Mouse (Mus musculus) lung, embryonic 15.5 days (tissue): ENCODE results near the gene Ciao2a. TPM values are rescaled to one million over a fixed set of nuclear protein-coding genes. Genes with fewer than 3 reads are reported as not detected.

Experiments used
- ATAC-seq: fragments of 200-750 bp; cut with Nextera tagmentation; 2 replicates; pipeline ENCODE4 v1.8.0; 2017; ENCODE audit warnings: moderate number of reproducible peaks, borderline replicate concordance; ENCODE audit not compliant: low FRiP score, low TSS enrichment; ENCODE audit errors: extremely low read depth
- H3K27ac ChIP-seq: fragments of 300-500 bp; sonication (generic); 2 replicates; pipeline ENCODE4 v1.5.1; 2015; ENCODE audit warnings: moderate library complexity, mild to moderate bottlenecking, inconsistent platforms
- H3K27me3 ChIP-seq: fragments of 300-500 bp; sonication (generic); 2 replicates; pipeline ENCODE4 v1.6.1; 2015; ENCODE audit warnings: inconsistent platforms
- H3K36me3 ChIP-seq: fragments of 300-500 bp; sonication (generic); 2 replicates; pipeline ENCODE4 v1.6.1; 2015; ENCODE audit warnings: inconsistent platforms
- H3K4me1 ChIP-seq: fragments of 300-500 bp; sonication (generic); 2 replicates; pipeline ENCODE4 v1.6.1; 2015; ENCODE audit warnings: inconsistent platforms
- H3K4me2 ChIP-seq: fragments of 300-500 bp; sonication (generic); 2 replicates; pipeline ENCODE4 v1.6.1; 2015; ENCODE audit warnings: inconsistent platforms, mild to moderate bottlenecking, moderate library complexity
- H3K4me3 ChIP-seq: fragments of 300-500 bp; sonication (generic); 2 replicates; pipeline ENCODE4 v1.5.1; 2015; ENCODE audit warnings: mild to moderate bottlenecking, inconsistent platforms
- H3K9ac ChIP-seq: fragments of 300-500 bp; sonication (generic); 2 replicates; pipeline ENCODE4 v1.6.1; 2015; ENCODE audit warnings: inconsistent platforms
- H3K9me3 ChIP-seq: fragments of 300-500 bp; sonication (generic); 2 replicates; pipeline ENCODE4 v1.6.1; 2016; ENCODE audit warnings: inconsistent platforms
- WGBS: fragments of 180-500 bp; shearing (Covaris S2); methylation state at CpG from one replicate; pipeline ENCODE4 v1.1.7; 2015; 5-methylcytosine and 5-hydroxymethylcytosine counted together
- polyA plus RNA-seq: library from polyadenylated mRNA; unstranded; fragments of >200 nt; fragmentation: Nextera tagmentation; extraction: Ambion mirVana; gene quantifications from 2 replicates; pipeline ENCODE4 v1.2.1, GENCODE M21; 2015

The Ciao2a gene
- polyA plus RNA-seq, 1 experiment from 2014 or later, result 149 TPM

DNA sequence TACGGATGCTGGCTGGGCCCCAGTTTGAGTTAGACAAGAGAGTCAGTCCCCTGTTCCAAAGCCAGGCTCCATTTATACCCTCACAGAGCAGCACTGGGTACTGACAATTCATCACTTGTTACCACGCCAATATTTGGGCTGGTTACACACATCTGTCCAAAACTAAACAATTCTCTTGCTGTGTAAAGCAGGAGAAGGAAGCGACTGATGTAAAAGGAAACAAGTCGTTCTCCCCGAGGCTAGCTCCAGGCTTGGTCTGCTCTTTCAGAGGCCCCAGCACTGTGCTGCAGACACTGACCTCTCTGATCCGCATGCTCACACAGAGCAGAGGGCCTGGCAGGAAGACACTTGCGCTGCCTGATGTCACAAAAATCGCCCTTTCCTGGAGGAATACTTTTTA is 24.8 kb upstream of the Ciao2a start:
- Histone ChIP-seq H3K9ac (no peak overlapping the region), H3K36me3 (peaks cover 74% of the 10 kb centered on the region), H3K9me3 (no peaks in the 10 kb centered on the region), H3K27ac (no peak overlapping the region), H3K4me3 (no peak overlapping the region), H3K4me1 (no peaks in the 10 kb centered on the region), H3K4me2 (no peak overlapping the region), H3K27me3 (no peaks in the 10 kb centered on the region)
- ATAC-seq, result no peak
- 76% methylated on average over 8 of the region's 8 CpGs for WGBS

DNA sequence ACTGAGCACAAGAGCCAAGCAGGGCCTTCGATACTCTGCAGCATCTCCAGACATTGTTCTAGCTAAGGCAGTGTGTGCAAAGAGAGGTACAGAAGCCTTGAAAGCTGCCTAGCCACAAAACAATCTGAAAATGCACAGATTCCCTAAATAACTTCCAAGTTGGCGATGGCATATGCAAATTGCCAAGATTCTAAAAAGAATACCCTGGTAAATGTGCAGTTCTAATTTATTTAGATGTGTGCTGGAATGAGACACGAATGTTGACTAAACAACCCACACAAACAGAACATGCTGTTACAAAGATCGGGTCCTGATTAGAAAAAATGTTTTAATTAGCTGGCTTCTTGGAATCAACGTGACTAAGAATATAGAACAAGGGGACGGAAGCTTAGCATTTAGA is 23.7 kb upstream of the Ciao2a start:
- no peak for ATAC-seq
- Histone ChIP-seq H3K4me2 (no peak overlapping the region), H3K4me1 (no peaks in the 10 kb centered on the region), H3K4me3 (no peak overlapping the region), H3K9ac (no peak overlapping the region), H3K9me3 (no peaks in the 10 kb centered on the region), H3K27me3 (no peaks in the 10 kb centered on the region), H3K36me3 (peaks cover 68% of the 10 kb centered on the region), H3K27ac (no peak overlapping the region)
- 91% methylated on average over 6 of the region's 6 CpGs for WGBS

DNA sequence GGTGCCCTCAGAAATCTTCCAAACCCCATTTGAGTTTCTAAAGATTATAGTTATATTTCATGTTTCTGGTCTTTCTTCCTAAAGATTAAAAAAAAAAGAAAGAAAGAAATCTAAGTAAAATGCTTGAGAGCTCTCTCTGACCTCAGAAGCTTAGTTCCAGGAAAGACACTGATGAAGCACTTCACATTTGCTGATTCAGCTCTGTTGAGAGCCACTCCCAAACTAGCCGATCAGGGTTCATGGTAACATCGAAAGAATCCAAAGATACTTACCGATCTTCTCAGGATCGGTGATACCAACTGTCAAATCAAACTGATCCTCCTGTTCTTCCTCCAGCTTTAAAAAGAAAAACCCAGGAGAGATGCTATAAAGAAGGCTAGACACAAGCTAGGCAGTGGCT is 21.8 kb upstream of the Ciao2a start:
- no peaks in the 10 kb centered on the region for H3K9me3 ChIP-seq
- H3K4me2 ChIP-seq, result no peak overlapping the region
- H3K36me3 ChIP-seq, result peaks cover 70% of the 10 kb centered on the region
- H3K9ac ChIP-seq, result no peak overlapping the region
- no peaks in the 10 kb centered on the region for H3K27me3 ChIP-seq
- no peaks in the 10 kb centered on the region for H3K4me1 ChIP-seq
- no peak for ATAC-seq
- no peak overlapping the region for H3K27ac ChIP-seq
- no peak overlapping the region for H3K4me3 ChIP-seq
- WGBS, result 91% methylated on average over 4 of the region's 4 CpGs

- Histone ChIP-seq H3K9ac (no peak overlapping the region), H3K4me3 (no peak overlapping the region), H3K27ac (no peak overlapping the region), H3K4me2 (no peak overlapping the region), H3K36me3 (peaks cover 69% of the 10 kb centered on the region), H3K27me3 (no peaks in the 10 kb centered on the region), H3K9me3 (no peaks in the 10 kb centered on the region), H3K4me1 (no peaks in the 10 kb centered on the region)
- WGBS, result 84% methylated on average over 8 of the region's 8 CpGs
- ATAC-seq, result no peak
Observed at GRCm38 (mm10) chr9:66105168-66105567, 21.2 kb upstream of the Ciao2a start.

DNA sequence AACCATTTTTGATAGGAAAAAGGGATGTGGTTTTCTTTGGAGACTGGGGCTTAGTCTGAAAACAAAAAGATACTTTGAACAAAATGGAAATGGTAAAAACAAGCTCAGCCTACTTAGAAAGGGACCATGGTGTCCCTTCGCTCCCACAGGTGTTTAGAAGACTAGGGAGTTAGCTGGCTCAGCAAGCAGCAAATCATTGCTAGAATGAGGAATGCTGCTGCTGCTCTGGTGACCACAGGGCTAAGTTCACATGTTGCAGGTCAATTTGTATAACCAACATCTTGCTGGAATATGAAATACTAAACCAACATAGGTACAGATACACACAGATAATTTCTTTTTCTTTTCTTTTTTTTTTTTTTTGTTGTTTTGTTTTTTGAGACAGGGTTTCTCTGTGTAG is 16.8 kb upstream of the Ciao2a start:
- Histone ChIP-seq H3K4me1 (no peaks in the 10 kb centered on the region), H3K27ac (no peak overlapping the region), H3K9ac (no peak overlapping the region), H3K4me2 (no peak overlapping the region), H3K9me3 (no peaks in the 10 kb centered on the region), H3K4me3 (no peak overlapping the region), H3K27me3 (no peaks in the 10 kb centered on the region), H3K36me3 (peaks cover 41% of the 10 kb centered on the region)
- WGBS, result 94% methylated on average over 1 of the region's 1 CpGs
- ATAC-seq, result no peak

- no peak overlapping the region for H3K4me2 ChIP-seq
- no peaks in the 10 kb centered on the region for H3K27me3 ChIP-seq
- H3K4me1 ChIP-seq, result no peaks in the 10 kb centered on the region
- H3K9ac ChIP-seq, result no peak overlapping the region
- no peaks in the 10 kb centered on the region for H3K9me3 ChIP-seq
- H3K4me3 ChIP-seq, result no peak overlapping the region
- ATAC-seq, result no peak
- H3K36me3 ChIP-seq, result peaks cover 41% of the 10 kb centered on the region
- WGBS, result 57% methylated on average over 8 of the region's 8 CpGs
- H3K27ac ChIP-seq, result no peak overlapping the region
Observed at GRCm38 (mm10) chr9:66110126-66110525, 16.3 kb upstream of the Ciao2a start.

GRCm38 (mm10) chr9:66110611-66111379 is 15.6 kb upstream of the Ciao2a start:
- Histone ChIP-seq H3K4me2 (no peak overlapping the region), H3K36me3 (peaks cover 41% of the 10 kb centered on the region), H3K4me3 (no peak overlapping the region), H3K27me3 (no peaks in the 10 kb centered on the region), H3K9me3 (no peaks in the 10 kb centered on the region), H3K4me1 (no peaks in the 10 kb centered on the region), H3K27ac (no peak overlapping the region), H3K9ac (no peak overlapping the region)
- no peak for ATAC-seq
- 91% methylated on average over 8 of the region's 8 CpGs for WGBS

GRCm38 (mm10) chr9:66114341-66114740 is 12.1 kb upstream of the Ciao2a start:
- Histone ChIP-seq H3K36me3 (peaks cover 22% of the 10 kb centered on the region), H3K4me2 (no peak overlapping the region), H3K27me3 (no peaks in the 10 kb centered on the region), H3K9me3 (no peaks in the 10 kb centered on the region), H3K4me1 (no peaks in the 10 kb centered on the region), H3K27ac (no peak overlapping the region), H3K9ac (no peak overlapping the region), H3K4me3 (no peak overlapping the region)
- no peak for ATAC-seq
- WGBS, result 78% methylated on average over 3 of the region's 3 CpGs

GRCm38 (mm10) chr9:66116890-66117289 is 9.5 kb upstream of the Ciao2a start:
- Histone ChIP-seq H3K4me3 (no peak overlapping the region), H3K9ac (no peak overlapping the region), H3K27ac (no peak overlapping the region), H3K9me3 (no peaks in the 10 kb centered on the region), H3K27me3 (no peaks in the 10 kb centered on the region), H3K36me3 (peaks cover 24% of the 10 kb centered on the region), H3K4me1 (no peaks in the 10 kb centered on the region), H3K4me2 (no peak overlapping the region)
- WGBS, result 64% methylated on average over 8 of the region's 8 CpGs
- ATAC-seq, result no peak

DNA sequence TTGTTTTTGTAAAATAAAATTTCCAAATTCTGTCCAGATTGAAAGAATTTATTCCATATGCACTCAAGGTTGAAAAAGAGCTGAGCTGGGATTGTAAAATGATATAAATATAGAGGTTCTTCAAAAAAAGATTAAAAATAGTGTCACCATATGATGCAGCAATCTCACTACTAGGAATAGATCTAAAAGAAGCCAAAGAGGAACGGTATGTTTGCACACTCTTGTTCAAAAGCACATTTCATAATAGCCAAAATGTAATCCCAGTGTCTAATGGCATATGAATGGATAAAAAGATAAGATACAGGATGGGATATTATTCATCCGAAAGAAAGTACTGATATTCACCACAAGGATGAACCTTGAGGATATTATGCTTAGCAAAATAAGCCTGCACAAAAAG is 6.9 kb upstream of the Ciao2a start:
- no peak overlapping the region for H3K4me3 ChIP-seq
- H3K36me3 ChIP-seq, result peaks cover 18% of the 10 kb centered on the region; the same call in 1 of the 2 replicates
- 87% methylated on average over 2 of the region's 2 CpGs for WGBS
- H3K27me3 ChIP-seq, result no peaks in the 10 kb centered on the region
- H3K4me2 ChIP-seq, result no peak overlapping the region
- H3K4me1 ChIP-seq, result peaks cover 10% of the 10 kb centered on the region; the same call in 1 of the 2 replicates
- no peaks in the 10 kb centered on the region for H3K9me3 ChIP-seq
- no peak overlapping the region for H3K9ac ChIP-seq
- no peak overlapping the region for H3K27ac ChIP-seq
- ATAC-seq, result no peak

DNA sequence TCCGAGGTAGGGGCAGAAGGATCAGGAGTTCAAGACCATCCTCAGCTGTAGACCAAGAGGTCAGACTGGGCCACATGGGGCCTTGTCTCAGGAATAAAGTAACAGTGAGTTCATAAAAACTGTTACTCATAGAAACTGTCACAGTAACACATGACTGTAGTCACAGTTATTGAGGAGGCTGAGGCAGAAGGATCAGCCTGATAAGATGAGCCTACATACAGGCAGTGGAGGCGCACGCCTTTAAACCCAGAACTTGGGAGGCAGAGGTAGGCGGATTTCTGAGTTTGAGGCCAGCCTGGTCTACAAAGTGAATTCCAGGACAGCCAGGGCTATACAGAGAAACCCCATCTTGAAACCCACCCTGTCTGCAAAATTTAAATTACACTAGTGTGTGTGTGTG is 6.3 kb upstream of the Ciao2a start:
- WGBS, result 94% methylated on average over 4 of the region's 4 CpGs
- H3K4me2 ChIP-seq, result no peak overlapping the region
- peaks cover 12% of the 10 kb centered on the region for H3K4me1 ChIP-seq
- H3K9ac ChIP-seq, result no peak overlapping the region
- H3K36me3 ChIP-seq, result peaks cover 11% of the 10 kb centered on the region; the same call in 1 of the 2 replicates
- H3K4me3 ChIP-seq, result no peak overlapping the region
- ATAC-seq, result no peak
- no peaks in the 10 kb centered on the region for H3K9me3 ChIP-seq
- H3K27me3 ChIP-seq, result no peaks in the 10 kb centered on the region
- no peak overlapping the region for H3K27ac ChIP-seq

DNA sequence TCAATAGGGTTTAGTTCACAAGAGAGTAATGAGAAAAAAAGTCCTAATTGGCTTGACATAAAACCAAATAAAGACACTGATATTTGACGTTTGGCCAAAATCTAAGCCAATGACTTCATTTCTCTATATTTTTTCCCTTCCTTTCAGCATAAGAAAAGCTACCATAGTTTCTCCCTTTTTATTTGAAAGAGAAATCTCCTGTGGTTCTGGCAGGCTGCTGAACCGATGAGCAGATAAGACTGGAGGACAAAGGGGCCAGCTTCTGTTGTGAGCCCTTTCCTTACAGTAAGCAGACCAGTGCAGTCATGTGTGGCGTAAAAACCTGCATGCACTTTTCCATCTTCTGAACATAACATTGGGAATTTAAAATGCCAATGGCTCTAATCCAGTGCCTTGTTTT is 5.5 kb upstream of the Ciao2a start:
- Histone ChIP-seq H3K36me3 (0 out of 2 replicates have a peak, but pooled peaks cover 7% of the 10 kb centered on the region), H3K9me3 (no peaks in the 10 kb centered on the region), H3K9ac (no peak overlapping the region), H3K4me2 (no peak overlapping the region), H3K27me3 (no peaks in the 10 kb centered on the region), H3K4me1 (peaks cover 20% of the 10 kb centered on the region), H3K27ac (no peak overlapping the region), H3K4me3 (no peak overlapping the region)
- 82% methylated on average over 3 of the region's 3 CpGs for WGBS
- no peak for ATAC-seq

DNA sequence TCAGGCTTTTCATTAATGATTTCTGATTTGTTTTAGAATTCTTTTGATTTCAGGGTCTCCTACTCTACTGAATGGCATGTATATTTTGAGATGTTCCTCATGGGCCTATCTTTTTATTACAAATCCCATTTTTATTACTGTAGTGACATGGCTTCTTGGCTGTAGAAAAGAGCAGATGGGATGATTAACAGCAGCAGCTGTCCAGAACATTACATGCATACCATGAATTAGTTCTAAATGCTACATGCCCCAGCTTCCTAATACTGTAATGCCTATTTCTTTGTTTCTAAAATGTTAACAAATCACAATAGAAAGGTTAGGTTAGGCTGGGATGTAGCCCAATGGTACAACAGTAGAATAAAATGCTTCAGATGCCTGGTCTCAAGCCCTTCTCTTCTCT is 5.0 kb upstream of the Ciao2a start:
- Histone ChIP-seq H3K27me3 (no peaks in the 10 kb centered on the region), H3K36me3 (0 out of 2 replicates have a peak, but pooled peaks cover 4% of the 10 kb centered on the region), H3K9ac (no peak overlapping the region), H3K4me3 (no peak overlapping the region), H3K27ac (no peak overlapping the region), H3K4me1 (peaks cover 22% of the 10 kb centered on the region), H3K9me3 (no peaks in the 10 kb centered on the region), H3K4me2 (no peak overlapping the region)
- ATAC-seq, result no peak
